Mouse (Mus musculus): ENCODE measurements around the gene Neb. TPM values are rescaled to one million over a fixed set of nuclear protein-coding genes. Genes with fewer than 3 reads are reported as not detected.
A peak's percentile ranks its signal among the peaks of the same experiment; 100 is the strongest.

Gene Neb
- total and polyA plus RNA-seq, 3 experiments, result 0.12 to 0.70 TPM; not detected in 1

DNA sequence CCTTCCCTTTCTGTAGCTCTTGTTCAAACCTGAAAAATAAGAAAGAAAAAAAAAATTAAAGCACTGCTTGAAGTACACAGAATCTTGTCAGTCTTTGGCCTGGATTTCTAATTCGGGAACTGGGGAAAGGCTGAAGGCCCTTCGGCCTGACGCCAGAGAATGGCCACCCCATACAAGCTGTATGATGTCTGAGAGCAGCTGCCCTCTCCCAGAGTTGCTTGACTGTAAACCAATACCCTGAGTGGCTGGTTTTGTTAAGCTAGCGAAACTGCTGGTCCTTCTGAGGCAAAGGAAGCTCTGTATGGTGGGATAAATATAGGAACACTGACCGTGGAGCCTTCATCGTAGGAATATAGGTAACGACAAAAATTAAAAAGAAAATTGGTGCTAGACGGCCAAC is 43.2 kb downstream of the Neb start:
- Histone ChIP-seq H3K9ac (ENCODE audit: control insufficient read depth, low read depth, low read length, poor library complexity, severe bottlenecking) (no peak overlapping the region), H3K79me2 (ENCODE audit: control insufficient read depth, insufficient read depth, low read length, poor library complexity) (no peaks in the 10 kb centered on the region), H3K4me3 (ENCODE audit: control insufficient read depth in 1 of 2, insufficient read depth in 1 of 2, low read depth in 2 of 2, low read length in 2 of 2) (no peak overlapping the region), H3K9me3 (replicated peaks; ENCODE audit: insufficient read depth, low read length) (no peaks in the 10 kb centered on the region), H3K27ac (ENCODE audit: control insufficient read depth, low read depth, low read length) (no peak overlapping the region), H3K36me3 (ENCODE audit: control insufficient read depth in 1 of 2, insufficient read depth in 2 of 2, low read length in 2 of 2) (no peaks in the 10 kb centered on the region; a peak in 1 of 4 replicates), H3K27me3 (ENCODE audit: control insufficient read depth in 1 of 2, insufficient read depth in 2 of 2, low read length in 2 of 2) (no peaks in the 10 kb centered on the region), H3K4me1 (ENCODE audit: control insufficient read depth in 1 of 2, insufficient read depth in 2 of 2, low read length in 2 of 2) (peaks cover 0 to 3% of the 10 kb centered on the region in 2 experiments; a peak in 1 of 4 replicates)
- TF ChIP-seq UBTF (IDR thresholded peaks at IDR 0.05; ENCODE audit: borderline replicate concordance, insufficient read depth, low read depth, low read length) (no peak), POLR2AphosphoS2 (IDR thresholded peaks at IDR 0.05; ENCODE audit: low read length) (no peak), SIN3A (IDR thresholded peaks at IDR 0.05; ENCODE audit: low read length) (no peak), MAZ (IDR thresholded peaks at IDR 0.05; ENCODE audit: low read depth, low read length) (no peak), ETS1 (IDR thresholded peaks at IDR 0.05; ENCODE audit: low read depth, low read length) (no peak), MYC (IDR thresholded peaks at IDR 0.05; ENCODE audit: low read depth, low read length) (no peak), EP300 (IDR thresholded peaks at IDR 0.05; ENCODE audit: low read depth in 1 of 2, low read length in 2 of 2) (no peak)
- no peak for DNase-seq (ENCODE audit: low read depth, low spot score)

GRCm38 (mm10) chr2:52333535-52333934 is 44.7 kb downstream of the Neb start:
- Histone ChIP-seq H3K9me3 (replicated peaks; ENCODE audit: insufficient read depth, low read length) (no peaks in the 10 kb centered on the region), H3K27ac (ENCODE audit: control insufficient read depth, low read depth, low read length) (no peak overlapping the region), H3K4me1 (ENCODE audit: control insufficient read depth in 1 of 2, insufficient read depth in 2 of 2, low read length in 2 of 2) (peaks cover 0 to 3% of the 10 kb centered on the region in 2 experiments; a peak in 1 of 4 replicates), H3K79me2 (ENCODE audit: control insufficient read depth, insufficient read depth, low read length, poor library complexity) (no peaks in the 10 kb centered on the region), H3K36me3 (ENCODE audit: control insufficient read depth in 1 of 2, insufficient read depth in 2 of 2, low read length in 2 of 2) (no peaks in the 10 kb centered on the region; a peak in 1 of 4 replicates), H3K9ac (ENCODE audit: control insufficient read depth, low read depth, low read length, poor library complexity, severe bottlenecking) (no peak overlapping the region), H3K27me3 (ENCODE audit: control insufficient read depth in 1 of 2, insufficient read depth in 2 of 2, low read length in 2 of 2) (peaks cover 0 to 1% of the 10 kb centered on the region in 2 experiments; a peak in 1 of 4 replicates), H3K4me3 (ENCODE audit: control insufficient read depth in 1 of 2, insufficient read depth in 1 of 2, low read depth in 2 of 2, low read length in 2 of 2) (no peak overlapping the region)
- DNase-seq (ENCODE audit: low read depth, low spot score), result peak; percentile 46
- peak; percentile 83 for TF ChIP-seq RCOR1 (IDR thresholded peaks at IDR 0.05; ENCODE audit: low read depth, low read length)
- TF ChIP-seq MAZ (IDR thresholded peaks at IDR 0.05; ENCODE audit: low read depth, low read length), result no peak
- peak; percentile 32; the same call in 1 of the 2 replicates for TF ChIP-seq GATA1 (IDR thresholded peaks at IDR 0.05; ENCODE audit: low read depth, low read length)
- TF ChIP-seq SMC3 (IDR thresholded peaks at IDR 0.05; ENCODE audit: low read depth, low read length), result no peak
- TF ChIP-seq GABPA (IDR thresholded peaks at IDR 0.05; ENCODE audit: low read depth, low read length), result no peak
- TF ChIP-seq EP300 (IDR thresholded peaks at IDR 0.05; ENCODE audit: low read depth in 1 of 2, low read length in 2 of 2), result peak; percentile 24 to 41; a peak in 2 of 4 replicates
- no peak for TF ChIP-seq ETS1 (IDR thresholded peaks at IDR 0.05; ENCODE audit: low read depth, low read length)
- TF ChIP-seq SIN3A (IDR thresholded peaks at IDR 0.05; ENCODE audit: low read length), result no peak
- TF ChIP-seq MXI1 (IDR thresholded peaks at IDR 0.05; ENCODE audit: low read depth, low read length), result no peak
- no peak for TF ChIP-seq POLR2AphosphoS2 (IDR thresholded peaks at IDR 0.05; ENCODE audit: low read length)

DNA sequence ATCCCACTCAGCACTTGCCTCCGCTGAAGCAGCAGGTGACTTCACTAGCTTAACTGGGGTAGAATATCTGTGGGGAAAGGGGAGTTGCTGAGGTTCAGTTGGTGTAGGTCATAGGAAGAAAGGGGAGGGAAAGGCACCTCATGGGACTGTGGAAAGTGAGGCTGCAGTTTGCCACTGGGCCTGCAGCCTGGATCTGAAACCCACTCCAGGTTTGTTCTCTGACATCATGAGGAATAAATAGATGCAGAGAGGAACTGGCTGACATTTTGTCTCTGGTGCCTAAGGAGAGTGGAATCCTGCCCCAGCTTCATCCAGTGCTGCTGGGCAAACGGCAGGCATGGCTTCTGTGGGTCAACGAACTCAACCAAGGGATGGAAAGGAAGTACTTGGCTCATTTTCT is 46.5 kb downstream of the Neb start:
- H3K27me3 ChIP-seq (ENCODE audit: control insufficient read depth in 1 of 2, insufficient read depth in 2 of 2, low read length in 2 of 2), result peaks cover 0 to 1% of the 10 kb centered on the region in 2 experiments; a peak in 1 of 4 replicates
- H3K9ac ChIP-seq (ENCODE audit: control insufficient read depth, low read depth, low read length, poor library complexity, severe bottlenecking), result no peak overlapping the region
- TF ChIP-seq TBP (IDR thresholded peaks at IDR 0.05; ENCODE audit: low read depth, low read length), result no peak
- TF ChIP-seq MAFK (IDR thresholded peaks at IDR 0.05; ENCODE audit: borderline replicate concordance, low read depth, low read length), result no peak
- no peak for TF ChIP-seq USF2 (IDR thresholded peaks at IDR 0.05; ENCODE audit: borderline replicate concordance in 1 of 2, insufficient read depth in 1 of 2, low read depth in 1 of 2, low read length in 2 of 2)
- no peak for TF ChIP-seq CHD1 (IDR thresholded peaks at IDR 0.05; ENCODE audit: low read depth, low read length)
- TF ChIP-seq RCOR1 (IDR thresholded peaks at IDR 0.05; ENCODE audit: low read depth, low read length), result no peak
- no peak for TF ChIP-seq ETS1 (IDR thresholded peaks at IDR 0.05; ENCODE audit: low read depth, low read length)
- no peak for TF ChIP-seq HCFC1 (IDR thresholded peaks at IDR 0.05; ENCODE audit: low read depth, low read length)
- TF ChIP-seq ZNF384 (IDR thresholded peaks at IDR 0.05; ENCODE audit: low read depth, low read length), result no peak
- H3K4me1 ChIP-seq (ENCODE audit: control insufficient read depth in 1 of 2, insufficient read depth in 2 of 2, low read length in 2 of 2), result peaks cover 0 to 3% of the 10 kb centered on the region in 2 experiments; a peak in 1 of 4 replicates
- no peaks in the 10 kb centered on the region for H3K9me3 ChIP-seq (replicated peaks; ENCODE audit: insufficient read depth, low read length)
- no peaks in the 10 kb centered on the region for H3K79me2 ChIP-seq (ENCODE audit: control insufficient read depth, insufficient read depth, low read length, poor library complexity)
- no peak for DNase-seq (ENCODE audit: low read depth, low spot score)
- no peak overlapping the region for H3K4me3 ChIP-seq (ENCODE audit: control insufficient read depth in 1 of 2, insufficient read depth in 1 of 2, low read depth in 2 of 2, low read length in 2 of 2)
- no peak overlapping the region for H3K27ac ChIP-seq (ENCODE audit: control insufficient read depth, low read depth, low read length)
- H3K36me3 ChIP-seq (ENCODE audit: control insufficient read depth in 1 of 2, insufficient read depth in 2 of 2, low read length in 2 of 2), result no peaks in the 10 kb centered on the region; a peak in 1 of 4 replicates

All from MEL (cell line).